Mouse (Mus musculus): Measurements from ENCODE around the gene Defb29. TPM values are rescaled to one million over a fixed set of nuclear protein-coding genes. Genes with fewer than 3 reads are reported as not detected.

The Defb29 gene
- total RNA-seq, 2 experiments from 2014 or later: not detected

DNA sequence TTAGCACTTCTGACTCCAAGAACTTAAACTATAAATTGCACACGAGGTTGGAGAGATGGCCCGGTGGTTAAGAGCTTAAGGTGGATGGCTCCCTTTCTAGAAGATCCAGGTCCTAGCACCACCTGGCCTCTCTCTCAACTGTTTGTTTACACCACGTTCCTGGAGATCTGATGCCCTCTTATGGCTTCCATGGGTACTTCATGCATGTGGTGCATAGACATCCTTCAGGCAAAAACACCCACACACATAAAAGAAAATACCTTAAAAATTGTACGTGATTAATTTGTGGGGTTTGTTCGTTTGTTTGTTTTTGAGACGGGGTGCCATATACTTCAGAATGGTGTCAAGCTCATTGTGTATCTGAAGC lies 39.1 kb downstream of the Defb29 start:
- DNase-seq: no peak

- DNase-seq: no peak
These were observed 39.6 kb downstream of the Defb29 start for GRCm38 (mm10) chr2:152500204-152500862.

GRCm38 (mm10) chr2:152498020-152498419 lies 41.9 kb downstream of the Defb29 start:
- DNase-seq: no peak

DNA sequence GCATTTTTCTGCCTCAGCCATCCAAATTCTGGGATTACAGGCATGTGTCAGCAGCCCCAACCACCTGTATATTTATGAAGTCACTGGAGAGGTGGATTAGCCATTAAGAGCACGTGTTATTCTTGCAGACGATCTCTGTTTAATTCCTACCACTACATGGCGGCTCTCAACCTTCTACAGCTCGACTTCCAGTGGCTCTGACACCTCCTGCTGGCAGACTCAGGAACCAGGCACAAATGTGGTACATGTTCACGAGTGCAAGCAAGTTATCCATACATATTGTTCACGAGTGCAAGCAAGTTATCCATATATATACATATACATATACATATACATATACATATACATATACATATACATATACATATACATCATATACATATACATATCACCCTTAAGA lies 46.7 kb downstream of the Defb29 start:
- DNase-seq: no peak

DNA sequence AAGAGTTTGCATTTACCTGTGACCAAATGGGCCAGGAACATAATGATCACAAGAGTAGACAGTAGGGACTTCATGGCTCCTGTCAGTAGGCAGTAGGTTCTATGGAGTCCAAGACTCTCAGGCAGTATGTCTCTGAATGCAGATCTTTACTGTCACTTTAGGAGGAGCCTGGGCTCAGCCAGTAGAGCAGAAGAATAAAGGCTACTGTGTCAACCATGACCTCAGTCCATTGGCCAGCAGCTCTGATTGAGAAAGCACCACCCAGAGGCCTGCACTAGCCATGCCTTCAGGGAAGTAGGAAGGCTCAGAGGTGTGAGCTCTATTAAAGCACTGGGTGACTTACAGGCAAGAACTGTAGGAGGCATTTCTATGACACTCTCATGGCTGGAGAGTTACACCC lies 49.9 kb downstream of the Defb29 start, which contains the start of gene Defb22:
Gene Defb22, minus strand, starts transcription at position 101 of the 400 bp plus-strand sequence.
- DNase-seq: no peak

Other genes starting within 250 kb of the Defb29 start
- 10 to 100 TPM; 27.0 to 28.9 TPM for gene Tbc1d20, start 246.3 kb downstream of the Defb29 start, total RNA-seq (2021)
- gene Rbck1, start 207.4 kb downstream of the Defb29 start, total RNA-seq (2021): 10 to 100 TPM; 26.6 to 32.2 TPM
- gene Trib3, start 196.1 kb downstream of the Defb29 start, total RNA-seq (2021): 1 to 10 TPM in 1 of 2 experiments, under 1 TPM in 1; 0.74 to 1.8 TPM
- gene Nrsn2, start 163.5 kb downstream of the Defb29 start, total RNA-seq (2021): not detected
- 1 to 10 TPM; 1.1 to 1.7 TPM for gene Sox12, start 142.0 kb downstream of the Defb29 start, total RNA-seq (2021)
- 1 to 10 TPM; 1.6 TPM for gene Zcchc3, start 125.1 kb downstream of the Defb29 start, total RNA-seq (2021)
- not detected for gene 6820408C15Rik, start 124.5 kb downstream of the Defb29 start, total RNA-seq (2021)
- not detected for gene Defb23, start 75.5 kb downstream of the Defb29 start, total RNA-seq (2021)
- not detected for gene Defb20, start 63.0 kb downstream of the Defb29 start, total RNA-seq (2021)
- not detected for gene Defb22, start 50.0 kb downstream of the Defb29 start, total RNA-seq (2021)
- not detected for gene Defb26, start 28.4 kb downstream of the Defb29 start, total RNA-seq (2021)
- not detected for gene Defb28, start 21.8 kb downstream of the Defb29 start, total RNA-seq (2021)
- not detected for gene Gm17416, start 29.2 kb upstream of the Defb29 start, total RNA-seq (2021)
- gene Defb21, start 32.6 kb upstream of the Defb29 start, total RNA-seq (2021): not detected
- not detected for gene Defb19, start 40.2 kb upstream of the Defb29 start, total RNA-seq (2021)
- not detected for gene Defb45, start 59.3 kb upstream of the Defb29 start, total RNA-seq (2021)
- not detected for gene Defb36, start 64.2 kb upstream of the Defb29 start, total RNA-seq (2021)
- not detected for gene Defb25, start 83.0 kb upstream of the Defb29 start, total RNA-seq (2021)
- 1 to 10 TPM; 2.9 to 3.8 TPM for gene Rem1, start 86.9 kb upstream of the Defb29 start, total RNA-seq (2021)
- gene H13, start 129.4 kb upstream of the Defb29 start, total RNA-seq (2021): 10 to 100 TPM; 29.5 to 38.6 TPM
- gene Mcts2, start 146.9 kb upstream of the Defb29 start, total RNA-seq (2021): 10 to 100 TPM; 11.3 to 11.5 TPM
- 10 to 100 TPM in 1 of 2 experiments, 1 to 10 TPM in 1; 9.7 to 14.0 TPM for gene Id1, start 196.2 kb upstream of the Defb29 start, total RNA-seq (2021)
- gene Cox4i2, start 214.1 kb upstream of the Defb29 start, total RNA-seq (2021): 1 to 10 TPM; 2.2 to 2.7 TPM

All from gastrocnemius, postnatal 25 days (tissue).